Mouse (Mus musculus): ENCODE results near the gene Dbil5.
A peak's percentile ranks its signal among the peaks of the same experiment; 100 is the strongest.

The Dbil5 gene

GRCm38 (mm10) chr11:76217390-76217800 lies at the start of gene Dbil5, which contains the start of gene Gemin4:
Gene Dbil5, plus strand, starts transcription at chr11:76217608.
Gene Gemin4, minus strand, starts transcription at chr11:76217664.
- ATAC-seq (ENCODE audit: low TSS enrichment), result peak; percentile 96

GRCm38 (mm10) chr11:76168976-76169375 lies 48.4 kb upstream of the Dbil5 start:
- no peak for ATAC-seq (ENCODE audit: low TSS enrichment)

GRCm38 (mm10) chr11:76170207-76170606 lies 47.2 kb upstream of the Dbil5 start:
- no peak for ATAC-seq (ENCODE audit: low TSS enrichment)

- peak; percentile 81 for ATAC-seq (ENCODE audit: low TSS enrichment)
These were observed 38.5 kb upstream of the Dbil5 start for GRCm38 (mm10) chr11:76178726-76179494.

GRCm38 (mm10) chr11:76179495-76180145 lies 37.8 kb upstream of the Dbil5 start, which contains the start of the genes Vps53 and Fam57a:
Gene Vps53, minus strand, starts transcription at chr11:76179647.
Gene Fam57a, plus strand, starts transcription at chr11:76179671.
- peak; percentile 95 for ATAC-seq (ENCODE audit: low TSS enrichment)

- no peak for ATAC-seq (ENCODE audit: low TSS enrichment)
These were observed 37.3 kb upstream of the Dbil5 start for GRCm38 (mm10) chr11:76180146-76180540.

GRCm38 (mm10) chr11:76183745-76184144 lies 33.7 kb upstream of the Dbil5 start:
- ATAC-seq (ENCODE audit: low TSS enrichment), result no peak

GRCm38 (mm10) chr11:76186908-76187307 lies 30.5 kb upstream of the Dbil5 start:
- no peak for ATAC-seq (ENCODE audit: low TSS enrichment)

GRCm38 (mm10) chr11:76196275-76196976 lies 21.0 kb upstream of the Dbil5 start:
- ATAC-seq (ENCODE audit: low TSS enrichment), result no peak

GRCm38 (mm10) chr11:76196977-76197469 lies 20.4 kb upstream of the Dbil5 start:
- no peak for ATAC-seq (ENCODE audit: low TSS enrichment)

GRCm38 (mm10) chr11:76201761-76202674 lies 15.4 kb upstream of the Dbil5 start:
- peak; percentile 95 for ATAC-seq (ENCODE audit: low TSS enrichment)

GRCm38 (mm10) chr11:76206793-76207192 lies 10.6 kb upstream of the Dbil5 start:
- no peak for ATAC-seq (ENCODE audit: low TSS enrichment)

GRCm38 (mm10) chr11:76210228-76210985 lies 7.0 kb upstream of the Dbil5 start:
- no peak for ATAC-seq (ENCODE audit: low TSS enrichment)

GRCm38 (mm10) chr11:76211595-76211994 lies 5.8 kb upstream of the Dbil5 start:
- ATAC-seq (ENCODE audit: low TSS enrichment), result 0 out of 2 replicates have a peak, but pooled peaks have one; percentile 31

- ATAC-seq (ENCODE audit: low TSS enrichment), result no peak
These were observed 3.6 kb upstream of the Dbil5 start for GRCm38 (mm10) chr11:76213841-76214240.

- ATAC-seq (ENCODE audit: low TSS enrichment), result no peak
These were observed 2.4 kb upstream of the Dbil5 start for GRCm38 (mm10) chr11:76215011-76215410.

GRCm38 (mm10) chr11:76216049-76216540 lies 1.3 kb upstream of the Dbil5 start:
- ATAC-seq (ENCODE audit: low TSS enrichment), result no peak

- ATAC-seq (ENCODE audit: low TSS enrichment), result peak; percentile 39; the same call in 1 of the 2 replicates
These were observed 573 bp upstream of the Dbil5 start for GRCm38 (mm10) chr11:76216681-76217389.

GRCm38 (mm10) chr11:76224631-76225030 lies 7.2 kb downstream of the Dbil5 start:
- no peak for ATAC-seq (ENCODE audit: low TSS enrichment)
